Mouse (Mus musculus): Measurements from ENCODE around the gene Sdc1.

Sdc1 gene

GRCm38 (mm10) chr12:8770946-8771843 is at the start of gene Sdc1:
Gene Sdc1, plus strand, starts transcription at chr12:8771323.
- CTCF ChIA-PET, result interaction anchor here (0.6 kb wide), 1 partner anchor 9 kb away, joined by 3 read pairs; no protein-coding TSS in a partner anchor

DNA sequence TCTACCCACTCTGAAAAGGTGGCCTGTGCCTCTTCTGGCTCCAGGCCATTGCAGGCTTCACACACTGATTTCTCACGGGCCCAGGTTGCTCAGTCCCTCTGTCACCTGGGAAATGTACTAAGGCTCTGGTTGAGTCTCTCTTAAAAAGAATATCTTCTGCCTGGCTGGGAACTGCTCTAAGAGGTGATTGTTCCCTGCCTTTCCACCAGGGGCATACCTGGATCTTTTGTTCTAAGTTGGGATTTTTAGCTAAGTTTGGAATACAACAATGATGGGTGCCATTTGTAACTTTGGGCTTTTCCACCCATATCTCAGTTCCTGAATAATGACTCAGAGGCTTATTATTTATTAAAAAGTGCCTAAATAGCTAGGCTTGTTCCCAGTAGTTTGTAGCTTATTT is 44.2 kb upstream of the Sdc1 start:
- CTCF ChIA-PET, result no interaction called here

DNA sequence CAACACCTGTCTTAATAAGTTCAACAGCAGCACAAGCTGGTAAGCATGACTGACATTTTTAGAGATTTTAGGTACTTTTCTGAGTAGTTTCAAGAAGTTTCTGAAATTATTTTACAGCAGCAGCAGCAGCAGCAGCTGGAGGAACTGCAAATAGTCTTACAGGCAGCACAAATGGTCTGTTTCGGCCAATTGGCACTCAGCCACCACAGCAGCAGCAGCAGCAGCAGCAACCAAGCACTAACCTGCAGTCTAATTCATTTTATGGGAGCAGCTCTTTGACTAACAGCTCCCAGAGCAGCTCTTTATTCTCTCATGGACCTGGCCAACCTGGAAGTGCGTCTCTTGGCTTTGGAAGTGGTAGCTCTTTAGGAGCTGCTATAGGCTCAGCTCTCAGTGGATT is 42.4 kb upstream of the Sdc1 start:
- CTCF ChIA-PET, result no interaction called here

GRCm38 (mm10) chr12:8753654-8754053 is 17.5 kb upstream of the Sdc1 start:
- CTCF ChIA-PET, result no interaction called here

DNA sequence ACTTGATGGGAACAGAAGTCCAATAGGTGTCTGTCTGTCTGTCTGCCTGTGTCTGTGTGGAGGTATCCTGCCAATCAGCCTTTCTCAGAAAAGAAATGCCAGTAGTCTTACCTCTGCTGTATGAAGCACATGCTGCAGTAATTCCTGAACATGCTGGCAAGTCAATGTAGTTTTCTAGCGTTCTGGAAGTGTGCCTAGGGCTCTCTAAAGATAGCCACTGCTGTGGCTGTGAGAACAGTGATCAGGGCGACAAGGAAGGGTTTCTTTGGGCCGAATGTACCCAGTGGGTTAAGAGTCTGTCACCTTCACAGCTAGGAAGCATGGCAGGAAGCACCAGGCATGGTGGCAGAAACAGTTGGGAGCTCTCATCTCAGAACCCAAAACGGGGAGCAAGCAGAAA is 17.0 kb upstream of the Sdc1 start:
- CTCF ChIA-PET, result interaction anchor here (0.6 kb wide), 1 partner anchor 51 kb away, joined by 6 read pairs; no protein-coding TSS in a partner anchor

GRCm38 (mm10) chr12:8758029-8758428 is 13.1 kb upstream of the Sdc1 start:
- CTCF ChIA-PET, result no interaction called here

- CTCF ChIA-PET, result no interaction called here
Observed at GRCm38 (mm10) chr12:8759115-8759514, 12.0 kb upstream of the Sdc1 start.

- CTCF ChIA-PET, result no interaction called here
Observed at GRCm38 (mm10) chr12:8759779-8760178, 11.3 kb upstream of the Sdc1 start.

DNA sequence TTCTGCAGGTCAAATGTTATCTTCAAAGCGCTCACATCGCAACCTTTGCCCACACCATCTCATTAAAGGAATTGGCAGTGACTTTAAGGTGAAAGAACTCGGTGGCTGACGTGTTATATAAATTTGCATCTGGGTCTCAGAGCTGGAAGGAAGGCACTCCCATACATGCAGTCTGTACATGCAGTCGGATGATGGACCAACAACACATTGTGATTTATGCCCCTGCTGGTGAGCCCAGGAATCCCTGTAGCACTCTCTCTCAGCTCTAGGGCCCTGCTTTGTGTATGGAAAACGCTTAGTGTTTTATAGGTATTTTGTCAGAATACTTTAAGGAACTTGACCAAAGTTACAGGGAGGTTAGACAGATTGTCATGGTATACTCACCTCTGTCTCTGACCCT is 10.6 kb upstream of the Sdc1 start:
- CTCF ChIA-PET, result no interaction called here

- CTCF ChIA-PET, result interaction anchor here (0.7 kb wide), 1 partner anchor 12 kb away, joined by 4 read pairs; no protein-coding TSS in a partner anchor
Observed at GRCm38 (mm10) chr12:8761058-8761457, 10.1 kb upstream of the Sdc1 start.

GRCm38 (mm10) chr12:8762667-8763066 is 8.5 kb upstream of the Sdc1 start:
- CTCF ChIA-PET, result interaction anchor here (0.7 to 1.0 kb wide), 2 partner anchors 9 to 20 kb away, joined by 3 to 5 read pairs; no protein-coding TSS in a partner anchor

- CTCF ChIA-PET, result no interaction called here
Observed at GRCm38 (mm10) chr12:8764221-8764930, 6.7 kb upstream of the Sdc1 start.

- CTCF ChIA-PET, result interaction anchor here (0.6 kb wide), 1 partner anchor 9 kb away, joined by 3 read pairs; no protein-coding TSS in a partner anchor
Observed at GRCm38 (mm10) chr12:8771844-8772380, 789 bp downstream of the Sdc1 start.

DNA sequence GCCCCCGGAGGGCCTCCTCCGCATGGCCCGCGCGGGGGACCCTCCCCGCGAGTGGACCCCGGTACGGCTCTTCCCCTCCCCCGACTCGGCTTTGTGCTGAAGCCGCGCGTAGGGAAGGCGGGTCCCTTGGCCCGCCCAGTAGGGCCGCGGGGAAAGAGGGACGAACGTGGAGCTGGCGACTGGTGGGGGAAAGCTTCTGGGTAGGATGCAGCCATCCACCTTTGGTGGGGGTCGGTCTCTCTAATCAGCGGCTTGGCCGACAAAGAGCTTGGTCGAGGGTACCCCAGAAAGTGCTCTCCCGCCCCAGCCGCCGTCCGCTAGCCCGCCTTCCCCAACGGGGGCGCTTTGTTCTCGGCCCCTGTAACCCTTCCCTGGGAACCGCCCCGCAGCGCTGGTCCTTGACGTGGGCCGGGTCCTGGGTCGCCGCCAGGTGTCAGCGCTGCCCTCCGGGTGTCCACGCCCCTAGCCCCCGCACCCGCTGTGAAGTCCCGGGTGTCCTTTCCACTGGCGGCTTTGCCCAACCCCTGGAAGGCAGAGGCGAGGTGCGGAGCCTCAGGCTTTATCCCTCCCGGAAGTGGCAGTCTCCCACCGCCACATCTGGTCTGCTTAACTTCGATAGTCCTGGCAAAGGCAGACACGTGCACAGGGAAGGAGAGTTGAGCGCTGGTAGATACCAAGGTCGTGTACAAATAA is 1.5 kb downstream of the Sdc1 start:
- CTCF ChIA-PET, result no interaction called here

DNA sequence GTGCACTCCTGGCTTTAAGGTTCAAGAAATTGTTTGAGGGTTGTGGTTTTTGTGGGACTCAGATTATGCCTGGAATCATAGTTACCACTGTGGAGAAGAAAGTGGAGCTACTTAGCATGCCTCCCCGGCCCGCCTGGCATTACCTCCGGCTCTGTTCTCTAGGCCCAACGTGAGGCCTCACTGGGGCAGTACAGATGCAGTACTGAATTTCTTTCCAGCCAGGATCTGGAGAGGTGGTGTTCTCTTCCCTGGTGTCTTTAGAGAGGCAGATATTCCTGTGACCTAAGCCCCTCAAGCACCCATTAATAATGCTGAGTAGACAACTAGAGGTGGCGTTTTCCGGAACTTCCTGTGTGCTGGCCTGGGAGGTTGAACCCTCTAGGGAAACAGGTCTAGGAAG is 2.2 kb downstream of the Sdc1 start:
- CTCF ChIA-PET, result interaction anchor here (0.7 kb wide), 1 partner anchor 303 kb away, joined by 4 read pairs; no protein-coding TSS in a partner anchor

- CTCF ChIA-PET, result interaction anchor here (0.7 kb wide), 1 partner anchor 12 kb away, joined by 13 read pairs; no protein-coding TSS in a partner anchor
Observed at GRCm38 (mm10) chr12:8774183-8774582, 3.1 kb downstream of the Sdc1 start.

GRCm38 (mm10) chr12:8776206-8776605 is 5.1 kb downstream of the Sdc1 start:
- CTCF ChIA-PET, result no interaction called here

DNA sequence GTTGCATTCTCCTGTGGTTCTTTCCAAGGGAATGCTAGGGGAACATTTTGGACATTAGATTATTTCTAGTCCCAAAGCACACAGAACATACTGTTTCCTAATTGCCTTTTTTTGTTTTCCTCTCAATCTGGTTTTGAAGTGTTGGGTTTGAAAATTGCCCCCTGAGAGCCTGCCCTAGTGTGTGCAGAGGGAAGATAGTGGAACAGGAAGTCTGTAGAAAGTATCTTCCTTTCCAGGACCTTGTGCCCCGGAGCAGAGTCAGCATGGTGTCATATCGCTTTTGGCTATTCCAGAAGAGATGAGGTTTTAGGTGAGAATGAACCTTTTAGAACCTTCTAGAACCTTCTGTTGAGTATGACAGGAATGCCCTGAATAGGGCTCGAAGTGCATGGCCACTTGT is 5.6 kb downstream of the Sdc1 start:
- CTCF ChIA-PET, result no interaction called here

- CTCF ChIA-PET, result no interaction called here
Observed at GRCm38 (mm10) chr12:8778106-8778505, 7.0 kb downstream of the Sdc1 start.

DNA sequence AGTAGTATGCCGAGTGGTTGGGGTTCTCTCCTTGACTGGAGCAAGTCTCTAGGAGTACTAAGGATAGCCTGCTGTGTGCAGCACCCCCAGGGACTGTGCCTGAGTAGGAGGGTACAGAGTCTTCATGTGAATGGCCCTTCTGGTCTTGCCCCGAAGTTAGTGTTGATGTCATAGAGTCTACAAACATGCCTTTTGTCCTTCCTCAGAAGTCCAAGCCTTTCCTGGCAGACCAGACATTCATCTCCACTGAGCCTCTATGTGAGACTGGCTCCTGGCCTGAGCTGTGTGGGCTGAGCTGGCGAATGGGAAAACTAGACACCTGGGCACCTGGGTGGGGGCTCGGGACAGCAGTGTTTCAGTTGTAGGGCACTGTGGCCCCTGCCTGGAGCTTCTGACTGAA is 8.7 kb downstream of the Sdc1 start:
- CTCF ChIA-PET, result no interaction called here

DNA sequence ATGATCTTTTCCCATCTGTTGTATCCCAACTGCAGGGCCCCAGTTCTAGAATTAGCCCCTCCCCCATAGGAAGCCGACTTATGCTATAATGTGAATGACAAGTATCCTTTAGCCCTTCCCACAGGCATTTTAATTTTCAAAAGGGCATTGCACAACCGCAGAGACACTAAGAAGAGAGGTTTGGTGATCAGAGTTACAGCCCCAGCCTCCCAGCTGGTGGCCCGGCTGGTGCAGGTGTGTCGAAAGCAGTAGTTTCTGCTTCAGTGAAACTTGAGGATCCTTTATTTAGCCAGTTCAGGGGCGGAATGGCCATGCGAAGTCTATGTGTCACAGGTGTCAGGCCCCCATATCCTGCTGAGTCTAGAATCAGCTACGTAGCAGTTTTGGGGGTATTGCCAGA is 10.0 kb downstream of the Sdc1 start:
- CTCF ChIA-PET, result no interaction called here
